Mouse (Mus musculus): Measurements from ENCODE around the gene Tekt3. TPM values are rescaled to one million over a fixed set of nuclear protein-coding genes. Genes with fewer than 3 reads are reported as not detected.

The Tekt3 gene
- total and polyA plus RNA-seq, 3 experiments, result not detected

- Histone ChIP-seq H3K36me3 (ENCODE audit: control insufficient read depth in 1 of 2, insufficient read depth in 2 of 2, low read length in 2 of 2) (no peaks in the 10 kb centered on the region), H3K27ac (ENCODE audit: control insufficient read depth, low read depth, low read length) (no peak overlapping the region), H3K4me1 (ENCODE audit: control insufficient read depth in 1 of 2, insufficient read depth in 2 of 2, low read length in 2 of 2) (no peaks in the 10 kb centered on the region), H3K27me3 (ENCODE audit: control insufficient read depth in 1 of 2, insufficient read depth in 2 of 2, low read length in 2 of 2) (peaks cover 0 to 2% of the 10 kb centered on the region in 2 experiments; a peak in 1 of 4 replicates), H3K79me2 (ENCODE audit: control insufficient read depth, insufficient read depth, low read length, poor library complexity) (no peaks in the 10 kb centered on the region), H3K9me3 (replicated peaks; ENCODE audit: insufficient read depth, low read length) (no peaks in the 10 kb centered on the region), H3K4me3 (ENCODE audit: control insufficient read depth in 1 of 2, insufficient read depth in 1 of 2, low read depth in 2 of 2, low read length in 2 of 2) (no peak overlapping the region), H3K9ac (ENCODE audit: control insufficient read depth, low read depth, low read length, poor library complexity, severe bottlenecking) (no peak overlapping the region)
- no peak for DNase-seq (ENCODE audit: low read depth, low spot score)
- TF ChIP-seq ZKSCAN1 (IDR thresholded peaks at IDR 0.05; ENCODE audit: low read depth, low read length) (no peak), ELF1 (IDR thresholded peaks at IDR 0.05; ENCODE audit: low read depth, low read length) (no peak), NRF1 (IDR thresholded peaks at IDR 0.05; ENCODE audit: insufficient read depth, low read depth, low read length, poor library complexity, severe bottlenecking) (no peak), USF2 (IDR thresholded peaks at IDR 0.05; ENCODE audit: borderline replicate concordance in 1 of 2, insufficient read depth in 1 of 2, low read depth in 1 of 2, low read length in 2 of 2) (no peak), JUND (IDR thresholded peaks at IDR 0.05; ENCODE audit: low read depth, low read length) (no peak), MAZ (IDR thresholded peaks at IDR 0.05; ENCODE audit: low read depth, low read length) (no peak), ZMIZ1 (IDR thresholded peaks at IDR 0.05; ENCODE audit: low read depth, low read length) (no peak), RAD21 (IDR thresholded peaks at IDR 0.05; ENCODE audit: low read depth, low read length) (no peak), MYB (IDR thresholded peaks at IDR 0.05; ENCODE audit: low read depth, low read length) (no peak), MAFK (IDR thresholded peaks at IDR 0.05; ENCODE audit: borderline replicate concordance, low read depth, low read length) (no peak), MXI1 (IDR thresholded peaks at IDR 0.05; ENCODE audit: low read depth, low read length) (no peak), USF1 (IDR thresholded peaks at IDR 0.05; ENCODE audit: low read depth, low read length) (no peak), CTCF (IDR thresholded peaks at IDR 0.05 in 2 of 3, conservative IDR thresholded peaks at IDR 0.05 in 1 of 3; ENCODE audit: control insufficient read depth in 1 of 3, insufficient read depth in 1 of 3, low read depth in 2 of 3, low read length in 3 of 3, poor library complexity in 1 of 3, severe bottlenecking in 1 of 3) (no peak), MYC (IDR thresholded peaks at IDR 0.05; ENCODE audit: low read depth, low read length) (no peak), GABPA (IDR thresholded peaks at IDR 0.05; ENCODE audit: low read depth, low read length) (no peak), CHD1 (IDR thresholded peaks at IDR 0.05; ENCODE audit: low read depth, low read length) (no peak)
These were observed 55.2 kb downstream of the Tekt3 start for GRCm38 (mm10) chr11:63116652-63117051.

- no peak overlapping the region for H3K27ac ChIP-seq (ENCODE audit: control insufficient read depth, low read depth, low read length)
- H3K4me1 ChIP-seq (ENCODE audit: control insufficient read depth in 1 of 2, insufficient read depth in 2 of 2, low read length in 2 of 2), result no peaks in the 10 kb centered on the region
- DNase-seq (ENCODE audit: low read depth, low spot score), result no peak
- no peaks in the 10 kb centered on the region for H3K79me2 ChIP-seq (ENCODE audit: control insufficient read depth, insufficient read depth, low read length, poor library complexity)
- peaks cover 0 to 2% of the 10 kb centered on the region in 2 experiments; a peak in 1 of 4 replicates for H3K27me3 ChIP-seq (ENCODE audit: control insufficient read depth in 1 of 2, insufficient read depth in 2 of 2, low read length in 2 of 2)
- H3K36me3 ChIP-seq (ENCODE audit: control insufficient read depth in 1 of 2, insufficient read depth in 2 of 2, low read length in 2 of 2), result no peaks in the 10 kb centered on the region
- no peak overlapping the region for H3K4me3 ChIP-seq (ENCODE audit: control insufficient read depth in 1 of 2, insufficient read depth in 1 of 2, low read depth in 2 of 2, low read length in 2 of 2)
- H3K9me3 ChIP-seq (replicated peaks; ENCODE audit: insufficient read depth, low read length), result no peaks in the 10 kb centered on the region
- H3K9ac ChIP-seq (ENCODE audit: control insufficient read depth, low read depth, low read length, poor library complexity, severe bottlenecking), result no peak overlapping the region
- TF ChIP-seq GATA1 (IDR thresholded peaks at IDR 0.05; ENCODE audit: low read depth, low read length) (no peak), ZKSCAN1 (IDR thresholded peaks at IDR 0.05; ENCODE audit: low read depth, low read length) (no peak)
These were observed 55.8 kb downstream of the Tekt3 start for GRCm38 (mm10) chr11:63117266-63117665.

Measured in MEL (cell line).